Mouse (Mus musculus) neural tube, postnatal 0 days (tissue): ENCODE data around the gene Slc38a11. TPM values are rescaled to one million over a fixed set of nuclear protein-coding genes. Genes with fewer than 3 reads are reported as not detected.

Experiments used
- microRNA-seq: library from miRNA; unstranded; fragments of <30 nt; microRNA quantifications from one replicate; pipeline ENCODE4, GENCODE M21; 2016
- polyA plus RNA-seq: library from polyadenylated mRNA; unstranded; fragments of >200 nt; fragmentation: Nextera tagmentation; extraction: Ambion mirVana; gene quantifications from 2 replicates; pipeline ENCODE4 v1.2.1, GENCODE M21; 2015

Slc38a11 gene
- 1.0 and 1.3 TPM in 2 replicates for polyA plus RNA-seq

DNA sequence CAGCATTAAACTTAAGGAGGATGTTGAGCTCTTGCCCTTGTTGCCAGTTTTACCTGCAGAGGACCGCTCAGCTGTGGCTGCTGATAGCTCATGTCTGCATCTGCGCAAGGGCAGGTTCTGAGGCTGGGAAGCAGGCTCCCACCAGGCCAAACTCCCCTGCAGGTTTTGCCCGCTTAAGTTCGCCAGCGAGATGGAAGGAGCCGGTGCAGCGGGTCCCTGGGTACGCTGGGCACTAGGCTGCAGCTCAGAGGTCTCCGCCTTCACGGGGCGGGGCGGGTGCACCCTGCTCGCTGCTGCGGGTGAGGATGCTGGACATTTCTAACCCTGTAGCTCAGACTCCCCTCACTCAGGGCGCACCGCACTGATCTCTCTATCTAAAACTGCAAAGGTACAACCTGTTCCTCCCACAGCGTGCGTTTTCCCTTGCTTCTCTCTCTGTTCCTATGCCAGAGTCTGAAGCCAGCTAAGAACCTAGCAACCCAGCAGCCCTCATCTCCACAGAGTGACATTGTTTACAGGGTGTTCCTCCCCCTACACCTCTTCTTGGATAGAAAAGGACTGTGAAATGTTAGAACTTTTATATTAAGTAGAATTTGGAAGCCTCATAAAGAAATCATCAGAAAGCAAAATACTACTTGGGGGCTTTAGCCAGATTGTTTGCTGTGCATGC, at the start of gene Slc38a11:
Slc38a11 (minus strand) TSS at position 207 of the 670 bp plus-strand sequence.

Small RNAs within 50 kb of the gene (microRNA-seq; reads per million reads assigned to microRNA genes)
- not detected for gene Mir6337

Other genes with a start within 250 kb of the Slc38a11 start
- gene Cobll1, start 124.6 kb downstream of the Slc38a11 start, polyA plus RNA-seq = 3.5 and 4.5 TPM in 2 replicates
- gene Scn3a, start 203.6 kb upstream of the Slc38a11 start, polyA plus RNA-seq = 27.7 and 31.4 TPM in 2 replicates